Mouse (Mus musculus) liver, embryonic 16.5 days (tissue): ENCODE results near the gene Slc34a3. TPM values are rescaled to one million over a fixed set of nuclear protein-coding genes. Genes with fewer than 3 reads are reported as not detected.
A peak's percentile ranks its signal among the peaks of the same experiment; 100 is the strongest.

Experiments used
- ATAC-seq: fragments of 200-750 bp; cut with Nextera tagmentation; 2 replicates; pipeline ENCODE4 v1.8.0; 2017; ENCODE audit warnings: low read depth, mild to moderate bottlenecking, moderate number of reproducible peaks, moderate library complexity
- H3K27ac ChIP-seq: fragments of 300-500 bp; sonication (generic); 2 replicates; pipeline ENCODE4 v1.5.1; 2014; ENCODE audit warnings: mild to moderate bottlenecking, low read length
- H3K27me3 ChIP-seq: fragments of 300-500 bp; sonication (generic); 2 replicates; pipeline ENCODE4 v1.6.1; 2014; ENCODE audit warnings: low read depth, low read length, mixed read lengths; ENCODE audit not compliant: control insufficient read depth, insufficient read depth
- H3K36me3 ChIP-seq: fragments of 300-500 bp; sonication (generic); 2 replicates; pipeline ENCODE4 v1.6.1; 2014; ENCODE audit warnings: mild to moderate bottlenecking; ENCODE audit not compliant: control insufficient read depth, insufficient read depth
- H3K4me1 ChIP-seq: fragments of 300-500 bp; sonication (generic); 2 replicates; pipeline ENCODE4 v1.6.1; 2014; ENCODE audit warnings: low read depth, low read length, mixed read lengths; ENCODE audit not compliant: control insufficient read depth
- H3K4me2 ChIP-seq: fragments of 300-500 bp; sonication (generic); 2 replicates; pipeline ENCODE4 v1.6.1; 2014; ENCODE audit warnings: low read depth, low read length, mixed read lengths
- H3K4me3 ChIP-seq: fragments of 300-500 bp; sonication (generic); 2 replicates; pipeline ENCODE4 v1.5.1; 2014; ENCODE audit warnings: low read depth, mild to moderate bottlenecking, low read length
- H3K9ac ChIP-seq: fragments of 300-500 bp; sonication (generic); 2 replicates; pipeline ENCODE4 v1.6.1; 2014; ENCODE audit warnings: low read depth, low read length
- H3K9me3 ChIP-seq: fragments of 300-500 bp; sonication (generic); replicated peaks from 2 replicates; pipeline ENCODE4 v1.6.1; 2016; ENCODE audit warnings: low read length; ENCODE audit not compliant: control insufficient read depth
- WGBS: fragments of 180-500 bp; shearing (Covaris S2); extraction: QIAGEN DNeasy Blood & Tissue Kit; methylation state at CpG from one replicate; pipeline ENCODE4 v1.1.7; 2014; ENCODE audit not compliant: insufficient replicate concordance; 5-methylcytosine and 5-hydroxymethylcytosine counted together
- polyA plus RNA-seq: library from polyadenylated mRNA; unstranded; fragments of >200 nt; fragmentation: Nextera tagmentation; extraction: Ambion mirVana; gene quantifications from 2 replicates; pipeline ENCODE4 v1.2.1, GENCODE M21; 2015

Gene Slc34a3
- polyA plus RNA-seq, 1 experiment from 2014 or later = 0.08 TPM

DNA sequence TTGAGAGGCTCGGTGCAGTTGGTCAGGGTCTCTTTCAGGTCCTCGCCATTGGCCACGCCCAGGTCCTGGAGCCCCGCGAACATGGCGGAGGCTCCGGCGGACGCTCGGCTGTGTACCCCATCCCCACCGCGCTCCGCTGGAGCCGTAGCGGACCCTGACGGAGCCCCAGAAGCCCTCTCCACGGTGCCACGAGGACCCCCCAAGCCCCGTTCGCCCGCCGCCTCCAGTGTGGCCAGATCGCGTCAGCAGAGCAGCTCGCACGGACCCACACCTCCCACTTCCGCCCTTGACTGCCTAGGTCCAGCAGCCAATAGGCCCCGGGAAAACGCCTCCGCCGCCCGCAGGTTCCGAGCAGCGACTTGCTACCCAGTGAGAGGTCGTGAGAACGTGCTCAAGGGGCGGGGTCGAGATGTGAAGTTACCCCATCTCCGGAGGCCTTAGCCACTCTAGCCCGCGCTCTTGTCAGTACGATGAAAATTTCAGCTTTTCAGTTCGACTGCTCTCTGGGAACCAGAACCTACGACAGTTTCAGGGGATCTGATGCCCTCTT, 23.0 kb downstream of the Slc34a3 start, which contains the start of gene Nelfb:
Nelfb (minus strand) TSS at position 369 of the 550 bp plus-strand sequence.
- under 1% methylated on average over 44 of the region's 44 CpGs for WGBS
- H3K4me3 ChIP-seq = peak within 1 kb of the TSS; percentile 83
- H3K9ac ChIP-seq = peak within 1 kb of the TSS; percentile 94
- peaks cover 5% of the 10 kb centered on the region; the same call in 1 of the 2 replicates for H3K36me3 ChIP-seq
- H3K4me2 ChIP-seq = peak within 1 kb of the TSS; percentile 88
- no peaks in the 10 kb centered on the region for H3K27me3 ChIP-seq
- peak; percentile 94 for ATAC-seq
- no peaks in the 10 kb centered on the region for H3K9me3 ChIP-seq
- peak within 1 kb of the TSS; percentile 82 for H3K27ac ChIP-seq
- peaks cover 18% of the 10 kb centered on the region for H3K4me1 ChIP-seq

DNA sequence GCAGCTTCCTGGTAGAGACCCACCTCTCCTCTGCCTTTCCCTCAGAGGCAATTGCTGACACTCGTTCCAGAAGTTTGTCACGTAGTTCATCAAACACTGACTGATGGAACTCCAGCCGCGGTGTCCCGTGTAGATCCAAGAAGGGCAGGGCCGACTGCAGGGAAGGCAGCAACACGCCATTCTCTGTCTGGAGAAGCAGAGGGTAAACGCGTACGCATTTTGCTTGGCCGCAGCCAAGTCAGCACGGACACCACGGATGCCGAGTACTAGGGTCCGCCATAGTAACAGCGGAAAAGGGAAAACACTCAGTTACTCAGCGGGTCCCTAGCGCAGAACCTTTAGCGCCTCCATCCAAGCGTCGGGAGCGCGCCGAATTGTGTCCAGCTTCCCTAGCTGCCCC, 23.5 kb downstream of the Slc34a3 start:
- peak overlapping the region; percentile 88 for H3K4me2 ChIP-seq
- H3K9me3 ChIP-seq = no peaks in the 10 kb centered on the region
- H3K27me3 ChIP-seq = no peaks in the 10 kb centered on the region
- peak overlapping the region; percentile 94 for H3K9ac ChIP-seq
- H3K4me3 ChIP-seq = peak overlapping the region; percentile 83
- 0% methylated on average over 24 of the region's 24 CpGs for WGBS
- peak; percentile 17 for ATAC-seq
- peak overlapping the region; percentile 82 for H3K27ac ChIP-seq
- peaks cover 9% of the 10 kb centered on the region for H3K36me3 ChIP-seq
- peaks cover 18% of the 10 kb centered on the region for H3K4me1 ChIP-seq

DNA sequence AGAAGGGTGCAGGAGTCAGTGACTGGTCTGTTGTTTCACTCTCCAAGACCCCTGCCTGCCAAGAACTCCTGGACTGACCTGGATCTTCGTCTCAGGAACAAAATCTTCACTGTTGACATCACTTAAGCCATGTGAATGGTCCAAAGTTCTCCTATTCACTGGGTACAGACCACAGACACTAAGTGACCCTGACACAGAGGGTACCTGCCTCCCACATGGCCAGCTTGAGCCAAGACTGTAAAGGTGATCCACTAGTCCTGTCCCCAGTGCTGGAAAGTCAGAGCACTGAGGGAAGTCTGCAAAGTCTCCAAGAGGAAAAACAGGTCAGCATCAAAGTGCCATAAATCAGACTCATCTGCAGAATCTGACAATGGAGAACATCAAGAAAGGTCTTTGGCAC, 26.6 kb downstream of the Slc34a3 start:
- Histone ChIP-seq H3K27me3 (no peaks in the 10 kb centered on the region), H3K4me1 (peaks cover 18% of the 10 kb centered on the region), H3K9me3 (no peaks in the 10 kb centered on the region), H3K9ac (no peak overlapping the region), H3K4me3 (no peak overlapping the region), H3K4me2 (no peak overlapping the region), H3K27ac (no peak overlapping the region), H3K36me3 (peaks cover 32% of the 10 kb centered on the region)
- no peak for ATAC-seq
- 73% methylated on average over 1 of the region's 1 CpGs for WGBS

DNA sequence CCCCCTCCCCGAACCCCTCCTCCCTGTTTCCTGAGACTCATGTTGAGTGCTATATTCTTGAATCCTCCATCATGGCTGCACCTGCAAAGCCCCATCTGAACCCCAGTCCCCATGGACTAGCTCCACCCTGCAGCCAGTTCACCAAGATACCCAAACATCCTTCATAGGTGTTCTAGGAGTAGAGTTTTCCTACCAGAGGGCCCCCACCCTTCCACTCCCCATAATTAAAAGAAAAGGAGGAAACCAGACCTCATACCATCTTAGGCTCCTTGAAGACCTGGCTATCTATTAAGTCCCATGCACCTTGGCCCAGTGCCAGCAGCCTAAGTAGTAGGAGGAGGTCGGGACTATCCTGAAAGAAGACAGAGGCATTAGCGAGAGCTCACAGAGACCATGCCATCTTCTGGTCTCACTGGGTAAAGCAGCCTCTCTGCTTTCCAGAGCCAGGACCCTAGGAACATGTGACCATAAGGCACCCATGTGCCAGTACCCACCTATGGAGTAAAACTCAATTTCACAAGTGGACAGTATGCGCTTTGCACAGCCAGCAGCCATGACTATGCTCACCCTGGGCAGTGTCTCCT, 30.4 kb downstream of the Slc34a3 start:
- Histone ChIP-seq H3K36me3 (peaks cover 47% of the 10 kb centered on the region), H3K4me2 (no peak overlapping the region), H3K9me3 (no peaks in the 10 kb centered on the region), H3K27me3 (no peaks in the 10 kb centered on the region), H3K4me1 (no peaks in the 10 kb centered on the region), H3K27ac (no peak overlapping the region), H3K4me3 (no peak overlapping the region), H3K9ac (no peak overlapping the region)
- peak; percentile 48; the same call in 1 of the 2 replicates for ATAC-seq
- WGBS = 62% methylated on average over 4 of the region's 4 CpGs

DNA sequence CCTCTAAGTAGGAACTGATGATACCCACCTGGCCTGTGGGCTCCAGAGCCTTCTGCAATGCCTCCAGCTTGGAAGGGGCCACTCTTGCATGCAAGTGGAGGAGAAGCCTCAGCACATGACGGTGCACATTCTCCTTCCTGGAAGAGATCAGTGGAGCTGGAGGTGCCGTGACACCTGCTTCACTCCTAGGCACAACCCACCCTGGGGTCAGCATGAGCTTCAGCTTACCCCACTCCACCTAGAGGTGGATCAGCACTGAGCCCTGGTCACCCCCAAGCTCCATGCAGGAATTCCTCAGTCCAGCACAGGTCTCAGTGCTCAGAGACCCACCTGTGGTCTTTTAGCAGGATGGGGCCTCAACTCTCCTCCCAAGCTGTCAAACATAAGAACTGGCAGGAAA, 33.5 kb downstream of the Slc34a3 start:
- Histone ChIP-seq H3K27ac (no peak overlapping the region), H3K4me3 (no peak overlapping the region), H3K27me3 (no peaks in the 10 kb centered on the region), H3K4me2 (no peak overlapping the region), H3K9ac (no peak overlapping the region), H3K4me1 (peaks cover 15% of the 10 kb centered on the region), H3K36me3 (peaks cover 40% of the 10 kb centered on the region), H3K9me3 (no peaks in the 10 kb centered on the region)
- no peak for ATAC-seq
- WGBS = 73% methylated on average over 2 of the region's 2 CpGs

DNA sequence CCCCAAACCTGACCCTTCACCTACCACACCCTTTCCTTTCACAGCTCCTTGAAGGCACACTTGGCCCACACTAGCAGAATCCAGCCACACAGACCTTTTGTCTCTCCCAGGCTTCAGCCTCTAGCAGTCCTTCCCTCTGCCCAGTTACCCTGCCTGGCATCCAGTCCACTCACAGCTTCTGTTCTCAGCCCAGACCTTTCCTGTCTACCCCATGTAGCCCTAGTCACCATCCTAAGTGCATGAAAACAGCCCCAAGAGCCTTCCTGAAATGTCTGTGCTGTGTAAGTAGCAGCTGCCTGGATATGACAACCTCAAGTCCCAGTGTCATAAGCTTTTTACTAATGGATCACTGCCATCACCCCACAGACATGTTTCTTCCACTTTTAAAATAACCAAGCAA, 36.2 kb downstream of the Slc34a3 start:
- Histone ChIP-seq H3K36me3 (peaks cover 20% of the 10 kb centered on the region), H3K4me1 (peaks cover 39% of the 10 kb centered on the region), H3K9ac (no peak overlapping the region), H3K27me3 (no peaks in the 10 kb centered on the region), H3K4me3 (no peak overlapping the region), H3K27ac (no peak overlapping the region), H3K9me3 (no peaks in the 10 kb centered on the region), H3K4me2 (no peak overlapping the region)
- ATAC-seq = no peak

DNA sequence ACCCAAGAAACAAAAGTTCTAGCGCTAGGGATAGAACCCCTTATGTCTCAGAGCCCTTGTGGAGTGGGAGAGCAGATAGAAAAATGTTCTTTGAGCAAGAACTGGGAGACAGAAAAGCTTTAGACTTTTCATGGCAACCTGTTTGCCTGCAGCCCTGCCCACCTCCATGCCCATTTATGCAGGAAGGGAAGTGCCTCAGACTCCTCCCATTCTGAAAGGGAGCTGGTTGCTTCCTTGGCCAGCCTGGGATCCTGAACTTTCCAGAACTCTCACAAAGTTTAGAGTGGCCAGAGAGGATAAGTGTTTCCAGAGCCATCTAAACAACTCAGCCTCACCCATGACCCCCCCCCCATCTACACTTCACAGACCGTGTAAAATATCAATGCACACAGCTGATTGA, 37.0 kb downstream of the Slc34a3 start:
- H3K27me3 ChIP-seq = no peaks in the 10 kb centered on the region
- peaks cover 40% of the 10 kb centered on the region for H3K4me1 ChIP-seq
- peak overlapping the region; percentile 54; the same call in 1 of the 2 replicates for H3K4me3 ChIP-seq
- H3K9me3 ChIP-seq = no peaks in the 10 kb centered on the region
- WGBS = 15% methylated on average over 2 of the region's 2 CpGs
- no peak overlapping the region; the same call in 1 of the 2 replicates for H3K9ac ChIP-seq
- peaks cover 13% of the 10 kb centered on the region for H3K36me3 ChIP-seq
- H3K4me2 ChIP-seq = peak overlapping the region; percentile 71; the same call in 1 of the 2 replicates
- H3K27ac ChIP-seq = peak overlapping the region; percentile 79
- ATAC-seq = no peak

DNA sequence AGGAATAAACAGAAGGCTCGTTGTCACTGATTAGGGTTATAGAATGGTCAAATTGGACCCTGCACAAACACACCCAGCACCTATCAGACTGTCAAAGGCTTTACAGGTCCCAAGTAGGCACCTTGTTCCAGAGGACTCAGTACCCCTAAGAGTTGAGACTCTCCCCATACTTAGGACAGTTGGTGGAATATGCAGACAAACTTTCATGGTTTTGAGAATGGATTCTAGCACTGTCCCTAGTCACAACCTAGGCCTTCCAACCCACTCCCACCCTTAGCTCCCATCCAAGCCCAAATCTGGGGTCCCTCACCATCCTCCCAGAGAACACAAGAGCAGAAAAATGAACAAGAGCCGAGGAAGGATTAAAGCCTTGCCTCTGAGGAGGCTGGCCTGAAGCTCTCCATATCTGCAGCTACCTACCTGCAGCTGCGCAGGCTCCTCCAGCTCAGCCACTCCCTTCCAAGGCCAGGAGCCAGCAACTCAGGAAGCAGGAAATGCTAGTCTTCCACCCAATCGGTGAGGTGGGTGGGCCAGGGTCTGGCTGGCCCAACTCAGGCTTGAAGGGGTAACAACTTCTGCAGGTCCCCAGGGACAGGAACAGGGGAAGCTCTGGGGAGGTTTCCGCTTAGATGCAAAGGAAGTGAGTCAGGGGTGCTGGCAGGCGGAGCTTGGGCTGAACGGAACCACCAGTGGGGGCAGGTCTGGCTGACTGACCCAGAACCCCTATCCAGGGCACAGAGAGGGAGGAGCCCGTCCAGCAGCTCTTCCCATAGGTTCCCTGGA, 37.8 kb downstream of the Slc34a3 start, which contains the start of gene Tor4a:
Tor4a (minus strand) TSS at position 715 of the 783 bp plus-strand sequence.
- Histone ChIP-seq H3K9ac (peak within 1 kb of the TSS; percentile 61), H3K4me1 (peaks cover 40% of the 10 kb centered on the region), H3K4me2 (peak within 1 kb of the TSS; percentile 71), H3K4me3 (peak within 1 kb of the TSS; percentile 54), H3K27me3 (no peaks in the 10 kb centered on the region), H3K27ac (peak within 1 kb of the TSS; percentile 79), H3K9me3 (no peaks in the 10 kb centered on the region), H3K36me3 (peaks cover 12% of the 10 kb centered on the region)
- 2% methylated on average over 8 of the region's 8 CpGs for WGBS
- ATAC-seq = peak; percentile 54
